Mouse (Mus musculus): Measurements from ENCODE around the gene Calhm2. TPM values are rescaled to one million over a fixed set of nuclear protein-coding genes. Genes with fewer than 3 reads are reported as not detected.
A peak's percentile ranks its signal among the peaks of the same experiment; 100 is the strongest.

Calhm2 gene
- total RNA-seq, 2 experiments from 2014 or later, result 4.1 to 5.2 TPM

DNA sequence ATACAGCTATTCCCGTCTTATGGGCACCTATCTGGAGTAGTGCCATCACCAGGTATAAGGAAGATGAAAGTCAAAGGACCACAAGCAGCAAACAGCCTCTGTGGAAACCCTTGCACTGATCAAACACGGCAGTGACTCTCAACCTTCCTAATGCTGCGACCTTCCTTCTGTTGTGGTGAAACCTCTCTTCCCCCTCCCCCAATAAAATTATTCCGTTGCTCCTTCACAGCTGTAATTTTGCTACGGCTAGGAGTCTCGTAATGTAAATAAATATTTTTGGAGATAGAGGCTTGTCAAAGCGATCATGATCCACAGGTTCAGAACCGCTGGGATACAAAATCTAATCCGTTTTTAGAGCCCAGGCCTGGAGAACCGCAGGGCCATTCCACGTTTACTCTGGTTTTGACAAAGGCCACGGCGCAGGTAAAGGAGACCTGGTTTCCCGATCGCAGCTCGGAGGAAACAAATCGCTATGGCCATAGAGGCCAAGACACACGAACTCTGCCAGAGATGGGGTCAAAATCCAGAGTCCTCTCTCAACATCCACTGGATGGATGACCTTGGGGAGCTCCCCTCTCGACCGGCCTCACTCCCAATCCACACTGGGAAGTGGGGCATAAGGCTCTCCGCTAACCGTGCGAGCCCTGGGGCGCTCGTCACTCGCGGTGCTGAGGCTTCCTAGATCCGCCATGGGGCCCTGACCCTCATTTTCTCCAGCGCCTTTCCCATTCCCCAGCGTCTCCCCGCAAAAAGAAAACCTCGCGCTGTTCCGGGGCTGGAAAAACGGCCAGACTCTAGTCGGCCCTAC, 48.2 kb downstream of the Calhm2 start:
- intact Hi-C loops (cut with DNase I), result no loop called here
- no peak for DNase-seq

DNA sequence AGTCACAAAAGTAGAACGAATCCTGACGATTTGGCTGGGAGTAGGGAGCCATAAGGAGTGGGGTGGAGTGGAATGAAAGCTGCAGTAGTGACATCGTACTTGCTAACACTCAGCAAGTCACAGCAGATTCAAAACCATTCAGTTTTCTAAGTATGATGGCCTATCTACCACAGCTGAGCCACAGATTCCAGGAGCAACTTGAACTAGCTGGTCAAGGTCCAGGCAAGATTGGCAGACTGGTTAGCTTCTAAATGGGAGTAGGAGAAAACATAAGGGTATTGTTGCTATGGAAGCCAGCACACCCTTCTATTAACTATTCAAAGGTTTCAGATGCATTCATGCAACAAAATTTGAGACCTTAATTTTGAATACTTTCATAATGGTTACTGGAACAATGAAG, 49.9 kb downstream of the Calhm2 start:
- intact Hi-C loops (cut with DNase I), result no loop called here

DNA sequence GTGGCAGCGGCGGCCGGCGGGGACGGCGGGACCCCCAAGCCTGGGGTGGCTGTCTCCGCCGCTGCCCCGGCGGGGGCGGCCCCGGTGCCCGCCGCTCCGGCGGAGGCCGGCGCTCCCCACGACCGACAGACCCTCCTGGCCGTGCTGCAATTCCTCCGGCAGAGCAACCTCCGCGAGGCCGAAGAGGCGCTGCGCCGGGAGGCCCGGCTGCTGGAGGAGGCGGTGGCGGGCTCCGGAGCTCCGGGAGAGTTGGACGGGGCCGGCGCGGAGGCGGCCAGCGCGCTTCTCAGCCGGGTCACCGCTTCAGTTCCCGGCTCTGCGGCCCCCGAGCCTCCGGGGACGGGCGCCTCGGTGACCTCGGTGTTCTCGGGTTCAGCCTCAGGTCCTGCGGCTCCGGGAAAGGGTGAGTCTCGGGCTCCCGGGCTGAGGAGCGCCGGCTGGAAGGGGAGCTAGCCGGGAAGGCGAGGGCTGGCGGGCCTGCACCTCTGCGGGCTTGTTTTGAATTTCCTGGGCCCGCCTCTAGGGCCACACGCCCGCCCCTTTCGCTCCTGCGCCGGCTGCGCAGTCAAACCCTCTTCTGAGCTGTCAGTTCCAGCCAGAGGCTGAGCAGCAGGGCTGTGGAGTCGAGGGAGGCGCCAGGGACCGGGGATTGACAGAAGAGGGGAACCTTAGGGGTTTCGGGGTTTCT, 70.0 kb downstream of the Calhm2 start:
- intact Hi-C loops (cut with DNase I), result no loop called here
- DNase-seq, result peak; percentile 87 to 88

More for the DNA sequence above, 49.9 kb downstream of the Calhm2 start:
- peak in 1 of 2 experiments; percentile 38 for DNase-seq

DNA sequence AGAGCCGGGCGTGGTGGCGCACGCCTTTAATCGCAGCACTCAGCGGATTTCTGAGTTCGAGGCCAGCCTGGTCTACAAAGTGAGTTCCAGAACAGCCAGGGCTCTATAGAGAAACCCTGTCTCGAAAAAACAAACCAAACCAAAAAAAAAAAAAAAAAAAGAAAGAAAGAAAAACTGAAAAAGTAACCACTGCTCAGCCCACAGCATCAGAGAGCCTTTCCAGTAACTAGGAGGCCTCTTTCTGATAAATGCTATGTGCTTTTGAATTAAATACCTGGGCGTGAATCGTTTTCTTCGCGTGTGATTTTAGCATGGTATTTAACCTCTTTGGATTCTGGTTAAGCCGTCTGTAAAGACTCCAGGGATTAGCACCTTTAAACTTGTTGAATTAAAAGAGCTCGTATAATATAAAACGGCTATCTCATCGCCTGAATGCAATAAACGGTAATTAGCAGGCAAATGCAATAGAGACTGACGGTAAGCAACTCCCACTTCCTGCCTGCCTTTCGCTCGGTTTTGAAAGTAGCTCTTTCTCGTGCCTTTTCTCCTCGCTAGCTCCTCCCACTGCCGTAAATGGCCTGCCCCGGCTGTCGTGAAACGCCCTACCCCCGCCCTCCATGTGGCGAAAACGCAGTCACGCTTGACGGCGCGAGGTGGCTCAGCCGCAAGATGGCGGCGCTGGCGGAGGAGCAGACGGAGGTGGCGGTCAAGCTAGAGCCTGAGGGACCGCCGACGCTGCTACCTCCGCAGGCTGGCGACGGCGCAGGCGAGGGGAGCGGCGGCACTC, 70.8 kb downstream of the Calhm2 start, which contains the start of gene Taf5:
Gene Taf5, plus strand, starts transcription at position 651 of the 787 bp plus-strand sequence.
- DNase-seq, result peak; percentile 96 to 98
- intact Hi-C loops (cut with DNase I), result no loop called here

DNA sequence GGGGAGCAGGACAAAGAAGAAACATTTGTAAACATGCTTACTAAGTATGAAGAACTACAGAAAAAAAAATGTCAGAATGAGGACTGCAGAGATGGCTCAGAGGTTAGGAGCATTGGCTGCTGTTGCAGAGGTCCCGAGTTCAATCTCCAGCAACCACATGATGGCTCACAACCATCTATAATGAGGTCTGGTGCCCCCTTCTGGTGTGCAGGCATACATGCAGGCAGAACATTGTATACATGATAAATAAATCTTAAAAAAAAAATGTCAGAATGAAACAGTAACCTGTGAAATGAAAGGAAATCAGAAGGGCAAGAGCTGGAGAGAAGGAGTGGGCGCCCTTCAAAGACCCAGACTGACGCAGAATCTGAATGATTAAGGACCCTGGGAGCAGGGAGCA, 72.2 kb downstream of the Calhm2 start:
- intact Hi-C loops (cut with DNase I), result no loop called here
- no peak for DNase-seq

DNA sequence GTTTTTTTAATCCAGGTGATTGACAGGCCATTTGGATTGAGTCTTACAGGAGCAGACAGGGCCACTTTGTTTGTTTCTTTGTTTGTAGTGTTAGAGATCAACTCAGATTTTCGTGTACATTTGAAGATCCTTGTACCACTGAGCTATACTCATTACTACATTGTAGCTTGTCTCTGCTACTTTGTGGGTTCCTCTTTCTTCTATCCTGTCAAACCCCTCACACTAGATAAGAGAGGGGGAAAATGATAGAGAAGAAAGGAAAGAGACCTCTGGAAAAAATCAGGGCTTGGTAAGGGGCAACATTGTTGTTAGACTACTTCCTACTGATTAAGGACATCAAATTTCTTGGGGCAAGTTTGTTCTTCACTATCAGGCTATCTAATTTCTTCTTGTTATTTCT, 80.4 kb downstream of the Calhm2 start:
- intact Hi-C loops (cut with DNase I), result no loop called here
- DNase-seq, result no peak

Other genes starting within 250 kb of the Calhm2 start
- gene Ina, start 123.6 kb downstream of the Calhm2 start, total RNA-seq (2021), result not detected
- 10 to 100 TPM; 64.9 to 75.1 TPM for gene Nt5c2, start 123.1 kb downstream of the Calhm2 start, total RNA-seq (2021)
- 1 to 10 TPM; 2.8 to 2.9 TPM for gene Pcgf6, start 87.4 kb downstream of the Calhm2 start, total RNA-seq (2021)
- gene Taf5, start 70.5 kb downstream of the Calhm2 start, total RNA-seq (2021), result 1 to 10 TPM; 3.6 to 3.8 TPM
- gene Usmg5, start 47.6 kb downstream of the Calhm2 start, total RNA-seq (2021), result 1,000 to 10,000 TPM; 2,083 to 2,242 TPM
- 10 to 100 TPM; 11.7 to 12.3 TPM for gene Pdcd11, start 47.5 kb downstream of the Calhm2 start, total RNA-seq (2021)
- not detected for gene Calhm1, start 6.0 kb upstream of the Calhm2 start, total RNA-seq (2021)
- not detected for gene Calhm3, start 19.5 kb upstream of the Calhm2 start, total RNA-seq (2021)
- gene Neurl1a, start 40.5 kb upstream of the Calhm2 start, total RNA-seq (2021), result 1 to 10 TPM in 1 of 2 experiments, under 1 TPM in 1; 0.69 to 1.0 TPM